Mouse (Mus musculus) brain, embryonic 14.5 days (tissue): ENCODE measurements around the gene Izumo4.

Experiments used
- CTCF ChIP-seq: fragments of 200-500 bp; IDR thresholded peaks from 2 replicates; pipeline ENCODE4 v1.5.1; 2012; ENCODE audit warnings: inconsistent platforms, mild to moderate bottlenecking, moderate library complexity, borderline replicate concordance; ENCODE audit not compliant: insufficient read depth, insufficient read length; ENCODE audit errors: extremely low read depth
- POLR2A ChIP-seq: fragments of 200-500 bp; IDR thresholded peaks from 2 replicates; pipeline ENCODE4 v1.6.1; 2012; ENCODE audit warnings: mild to moderate bottlenecking, inconsistent platforms, borderline replicate concordance; ENCODE audit not compliant: poor library complexity, insufficient read depth, insufficient read length, severe bottlenecking; ENCODE audit errors: extremely low read depth

- TF ChIP-seq CTCF, result no peak
- no peak for TF ChIP-seq POLR2A
Observed at GRCm38 (mm10) chr10:80694159-80694938, 7.6 kb upstream of the Izumo4 start.
